Mouse (Mus musculus): ENCODE results near the gene Fbxo34.

GRCm38 (mm10) chr14:47465468-47466175 lies 15.4 kb downstream of the Fbxo34 start:
- TF ChIP-seq CTCF (conservative IDR thresholded peaks at IDR 0.05; ENCODE audit: low read length) (no peak), POU5F1 (IDR thresholded peaks at IDR 0.05; ENCODE audit: borderline replicate concordance, low read length) (no peak)
